Mouse (Mus musculus) olfactory bulb, adult 2 months (tissue): Measurements from ENCODE around the gene Otub2.

ENCODE experiments used
- CTCF ChIP-seq: fragments of 200-500 bp; IDR thresholded peaks from 2 replicates; pipeline ENCODE4 v1.5.1; 2012; ENCODE audit warnings: low read depth, mild to moderate bottlenecking, low read length, moderate library complexity; ENCODE audit not compliant: insufficient read depth
- POLR2A ChIP-seq: fragments of 200-500 bp; IDR thresholded peaks from 2 replicates; pipeline ENCODE4 v1.6.1; 2012; ENCODE audit warnings: mild to moderate bottlenecking, low read depth, low read length, moderate library complexity; ENCODE audit not compliant: insufficient read depth

DNA sequence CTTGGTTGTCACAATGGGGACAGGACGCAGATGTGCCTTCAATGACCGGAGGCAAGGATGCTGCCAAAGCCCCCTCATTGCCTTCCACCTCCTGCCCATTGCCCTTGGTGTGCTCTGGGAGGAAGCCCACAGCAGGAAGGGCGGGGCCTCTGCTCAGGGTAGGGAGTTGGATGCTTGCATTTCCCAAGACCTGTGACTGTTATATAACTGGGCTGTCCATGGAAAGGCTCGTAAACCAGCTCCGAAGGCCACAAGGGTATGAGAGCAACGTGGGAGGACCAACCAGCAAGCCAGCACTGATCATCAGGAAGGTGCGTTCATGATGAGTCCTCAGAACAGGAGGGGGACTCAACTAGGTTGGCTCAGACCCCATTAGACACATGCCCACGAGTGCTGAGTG is 27.7 kb upstream of the Otub2 start:
- TF ChIP-seq CTCF (no peak), POLR2A (no peak)
